Mouse (Mus musculus) embryonic facial prominence, embryonic 15.5 days (tissue): ENCODE measurements around the gene Tnfsf12. TPM values are rescaled to one million over a fixed set of nuclear protein-coding genes. Genes with fewer than 3 reads are reported as not detected.

Experiments
- ATAC-seq: fragments of 200-750 bp; cut with Nextera tagmentation; 2 replicates; pipeline ENCODE4 v1.8.0; 2017; ENCODE audit warnings: low read depth, moderate TSS enrichment; ENCODE audit not compliant: insufficient number of reproducible peaks, low FRiP score, low TSS enrichment
- H3K27ac ChIP-seq: fragments of 300-500 bp; sonication (generic); replicated peaks from 2 replicates; pipeline ENCODE4 v1.5.1; 2015; ENCODE audit warnings: mild to moderate bottlenecking, inconsistent platforms
- H3K27me3 ChIP-seq: fragments of 300-500 bp; sonication (generic); 2 replicates; pipeline ENCODE4 v1.6.1; 2015; ENCODE audit warnings: inconsistent platforms
- H3K36me3 ChIP-seq: fragments of 300-500 bp; sonication (generic); 2 replicates; pipeline ENCODE4 v1.6.1; 2015; ENCODE audit warnings: mild to moderate bottlenecking, inconsistent platforms
- H3K4me1 ChIP-seq: fragments of 300-500 bp; sonication (generic); 2 replicates; pipeline ENCODE4 v1.6.1; 2015; ENCODE audit warnings: inconsistent platforms
- H3K4me2 ChIP-seq: fragments of 300-500 bp; sonication (generic); replicated peaks from 2 replicates; pipeline ENCODE4 v1.6.1; 2015; ENCODE audit warnings: mild to moderate bottlenecking, inconsistent platforms
- H3K4me3 ChIP-seq: fragments of 300-500 bp; sonication (generic); replicated peaks from 2 replicates; pipeline ENCODE4 v1.5.1; 2015; ENCODE audit warnings: mild to moderate bottlenecking, inconsistent platforms
- H3K9ac ChIP-seq: fragments of 300-500 bp; sonication (generic); 2 replicates; pipeline ENCODE4 v1.6.1; 2015; ENCODE audit warnings: inconsistent platforms
- H3K9me3 ChIP-seq: fragments of 300-500 bp; sonication (generic); replicated peaks from 2 replicates; pipeline ENCODE4 v1.6.1; 2016; ENCODE audit warnings: inconsistent platforms
- WGBS: fragments of 180-500 bp; shearing (Covaris S2); methylation state at CpG from one replicate; pipeline ENCODE4 v1.1.7; 2015; 5-methylcytosine and 5-hydroxymethylcytosine counted together
- polyA plus RNA-seq: library from polyadenylated mRNA; unstranded; fragments of >200 nt; fragmentation: Nextera tagmentation; extraction: Ambion mirVana; gene quantifications from 2 replicates; pipeline ENCODE4 v1.2.1, GENCODE M21; 2015

Tnfsf12 gene
- polyA plus RNA-seq, 1 experiment from 2014 or later: 13.3 TPM

GRCm38 (mm10) chr11:69662213-69662966, 33.3 kb downstream of the Tnfsf12 start, which contains the start of gene Mpdu1:
Gene Mpdu1, minus strand, starts transcription at chr11:69662642.
- peak within 1 kb of the TSS; percentile 56 for H3K4me3 ChIP-seq
- under 1% methylated on average over 48 of the region's 48 CpGs for WGBS
- peak within 1 kb of the TSS; percentile 96 for H3K27ac ChIP-seq
- H3K4me2 ChIP-seq: peak within 1 kb of the TSS; percentile 48
- H3K4me1 ChIP-seq: peaks cover 18% of the 10 kb centered on the region
- peak within 1 kb of the TSS; percentile 37 for H3K9ac ChIP-seq
- ATAC-seq: peak; percentile 95
- peaks cover 53% of the 10 kb centered on the region for H3K36me3 ChIP-seq
- no peaks in the 10 kb centered on the region for H3K9me3 ChIP-seq
- H3K27me3 ChIP-seq: no peaks in the 10 kb centered on the region

- peak overlapping the region; percentile 56 for H3K4me3 ChIP-seq
- H3K9me3 ChIP-seq: no peaks in the 10 kb centered on the region
- peak overlapping the region; percentile 37; the same call in 1 of the 2 replicates for H3K9ac ChIP-seq
- H3K4me2 ChIP-seq: peak overlapping the region; percentile 48
- no peaks in the 10 kb centered on the region for H3K27me3 ChIP-seq
- no peak for ATAC-seq
- peak overlapping the region; percentile 96 for H3K27ac ChIP-seq
- H3K4me1 ChIP-seq: peaks cover 25% of the 10 kb centered on the region
- 72% methylated on average over 3 of the region's 3 CpGs for WGBS
- peaks cover 54% of the 10 kb centered on the region for H3K36me3 ChIP-seq
Observed at GRCm38 (mm10) chr11:69661221-69661881, 34.3 kb downstream of the Tnfsf12 start.

- H3K36me3 ChIP-seq: peaks cover 36% of the 10 kb centered on the region
- H3K4me1 ChIP-seq: peaks cover 36% of the 10 kb centered on the region
- H3K27me3 ChIP-seq: no peaks in the 10 kb centered on the region
- H3K27ac ChIP-seq: no peak overlapping the region
- no peak for ATAC-seq
- H3K4me2 ChIP-seq: no peak overlapping the region
- no peak overlapping the region for H3K4me3 ChIP-seq
- no peak overlapping the region for H3K9ac ChIP-seq
- no peaks in the 10 kb centered on the region for H3K9me3 ChIP-seq
- WGBS: 82% methylated on average over 15 of the region's 15 CpGs
Observed at GRCm38 (mm10) chr11:69657462-69657881, 38.2 kb downstream of the Tnfsf12 start.

- WGBS: 66% methylated on average over 10 of the region's 10 CpGs
- H3K4me3 ChIP-seq: peak overlapping the region; percentile 12; the same call in 1 of the 2 replicates
- peak overlapping the region; percentile 80 for H3K27ac ChIP-seq
- H3K9me3 ChIP-seq: no peaks in the 10 kb centered on the region
- peaks cover 42% of the 10 kb centered on the region for H3K36me3 ChIP-seq
- H3K4me2 ChIP-seq: peak overlapping the region; percentile 27; the same call in 1 of the 2 replicates
- H3K9ac ChIP-seq: no peak overlapping the region
- ATAC-seq: no peak
- peaks cover 36% of the 10 kb centered on the region for H3K4me1 ChIP-seq
- H3K27me3 ChIP-seq: no peaks in the 10 kb centered on the region
Observed at GRCm38 (mm10) chr11:69656617-69657461, 38.8 kb downstream of the Tnfsf12 start.

GRCm38 (mm10) chr11:69656065-69656455, 39.6 kb downstream of the Tnfsf12 start:
- peak overlapping the region; percentile 12; the same call in 1 of the 2 replicates for H3K4me3 ChIP-seq
- H3K27ac ChIP-seq: peak overlapping the region; percentile 80
- H3K9me3 ChIP-seq: no peaks in the 10 kb centered on the region
- no peaks in the 10 kb centered on the region for H3K27me3 ChIP-seq
- ATAC-seq: no peak
- H3K4me1 ChIP-seq: peaks cover 29% of the 10 kb centered on the region
- 52% methylated on average over 5 of the region's 5 CpGs for WGBS
- peaks cover 50% of the 10 kb centered on the region for H3K36me3 ChIP-seq
- peak overlapping the region; percentile 27 for H3K4me2 ChIP-seq
- H3K9ac ChIP-seq: no peak overlapping the region

GRCm38 (mm10) chr11:69655264-69656064, 40.2 kb downstream of the Tnfsf12 start, which contains the start of gene Sox15:
Gene Sox15, plus strand, starts transcription at chr11:69655314.
- Histone ChIP-seq H3K27ac (peak within 1 kb of the TSS; percentile 80), H3K4me2 (peak within 1 kb of the TSS; percentile 27), H3K36me3 (peaks cover 56% of the 10 kb centered on the region), H3K9ac (no peak within 1 kb of the TSS), H3K9me3 (no peaks in the 10 kb centered on the region), H3K4me1 (peaks cover 29% of the 10 kb centered on the region), H3K27me3 (no peaks in the 10 kb centered on the region), H3K4me3 (peak within 1 kb of the TSS; percentile 18)
- peak; percentile 77 for ATAC-seq
- WGBS: 15% methylated on average over 34 of the region's 34 CpGs

GRCm38 (mm10) chr11:69654760-69655159, 40.9 kb downstream of the Tnfsf12 start:
- Histone ChIP-seq H3K4me2 (peak overlapping the region; percentile 27), H3K36me3 (peaks cover 63% of the 10 kb centered on the region), H3K27ac (peak overlapping the region; percentile 80), H3K4me1 (peaks cover 29% of the 10 kb centered on the region), H3K27me3 (no peaks in the 10 kb centered on the region), H3K4me3 (peak overlapping the region; percentile 18; the same call in 1 of the 2 replicates), H3K9me3 (no peaks in the 10 kb centered on the region), H3K9ac (no peak overlapping the region)
- 23% methylated on average over 9 of the region's 9 CpGs for WGBS
- ATAC-seq: no peak

- no peaks in the 10 kb centered on the region for H3K27me3 ChIP-seq
- no peak for ATAC-seq
- peaks cover 66% of the 10 kb centered on the region for H3K36me3 ChIP-seq
- H3K4me3 ChIP-seq: no peak overlapping the region
- peak overlapping the region; percentile 23 for H3K27ac ChIP-seq
- no peaks in the 10 kb centered on the region for H3K9me3 ChIP-seq
- 55% methylated on average over 5 of the region's 5 CpGs for WGBS
- no peak overlapping the region for H3K9ac ChIP-seq
- no peak overlapping the region for H3K4me2 ChIP-seq
- H3K4me1 ChIP-seq: peaks cover 29% of the 10 kb centered on the region
Observed at GRCm38 (mm10) chr11:69653399-69653798, 42.2 kb downstream of the Tnfsf12 start.

GRCm38 (mm10) chr11:69645860-69646259, 49.8 kb downstream of the Tnfsf12 start:
- Histone ChIP-seq H3K9me3 (no peaks in the 10 kb centered on the region), H3K4me1 (no peaks in the 10 kb centered on the region), H3K4me2 (no peak overlapping the region), H3K9ac (no peak overlapping the region), H3K36me3 (peaks cover 96% of the 10 kb centered on the region), H3K27me3 (no peaks in the 10 kb centered on the region), H3K4me3 (no peak overlapping the region), H3K27ac (no peak overlapping the region)
- WGBS: 85% methylated on average over 5 of the region's 5 CpGs
- no peak for ATAC-seq
